Mouse (Mus musculus): ENCODE data around the gene Actr6. TPM values are rescaled to one million over a fixed set of nuclear protein-coding genes. Genes with fewer than 3 reads are reported as not detected.
A peak's percentile ranks its signal among the peaks of the same experiment; 100 is the strongest.

Actr6 gene
- polyA plus RNA-seq, 1 experiment from 2014 or later = 58.4 TPM

GRCm38 (mm10) chr10:89755231-89755630 is 23.1 kb upstream of the Actr6 start:
- H3K4me1 ChIP-seq (replicated peaks; ENCODE audit: control insufficient read depth, insufficient read depth, low read length) = no peaks in the 10 kb centered on the region
- ATAC-seq (ENCODE audit: low FRiP score) (no peak), DNase-seq (ENCODE audit: low spot score) (no peak)
- WGBS = 94% methylated on average over 4 of the region's 4 CpGs
- no peaks in the 10 kb centered on the region for H3K9me3 ChIP-seq (ENCODE audit: control insufficient read depth, low read length)
- no peak overlapping the region for H3K4me3 ChIP-seq (replicated peaks; ENCODE audit: low read length)
- no peak overlapping the region for H3K4me2 ChIP-seq (replicated peaks)
- no peak overlapping the region for H3K27ac ChIP-seq
- H3K27me3 ChIP-seq (ENCODE audit: control insufficient read depth, insufficient read depth, low read length) = no peaks in the 10 kb centered on the region
- no peaks in the 10 kb centered on the region for H3K36me3 ChIP-seq (replicated peaks; ENCODE audit: control insufficient read depth, insufficient read depth)
- H3K9ac ChIP-seq = no peak overlapping the region

GRCm38 (mm10) chr10:89751069-89751468 is 19.0 kb upstream of the Actr6 start:
- H3K4me3 ChIP-seq (replicated peaks; ENCODE audit: low read length) = no peak overlapping the region
- no peak overlapping the region for H3K9ac ChIP-seq
- no peak overlapping the region for H3K4me2 ChIP-seq (replicated peaks)
- ATAC-seq (ENCODE audit: low FRiP score) = no peak
- DNase-seq (ENCODE audit: low spot score) = no peak
- H3K36me3 ChIP-seq (replicated peaks; ENCODE audit: control insufficient read depth, insufficient read depth) = no peaks in the 10 kb centered on the region
- H3K27ac ChIP-seq = no peak overlapping the region
- no peaks in the 10 kb centered on the region for H3K27me3 ChIP-seq (ENCODE audit: control insufficient read depth, insufficient read depth, low read length)
- WGBS = 86% methylated on average over 5 of the region's 5 CpGs
- peaks cover 15% of the 10 kb centered on the region; the same call in 1 of the 2 replicates for H3K4me1 ChIP-seq (replicated peaks; ENCODE audit: control insufficient read depth, insufficient read depth, low read length)
- H3K9me3 ChIP-seq (ENCODE audit: control insufficient read depth, low read length) = no peaks in the 10 kb centered on the region

GRCm38 (mm10) chr10:89748619-89749018 is 16.5 kb upstream of the Actr6 start:
- DNase-seq (ENCODE audit: low spot score) = no peak
- Histone ChIP-seq H3K36me3 (replicated peaks; ENCODE audit: control insufficient read depth, insufficient read depth) (no peaks in the 10 kb centered on the region), H3K4me2 (replicated peaks) (no peak overlapping the region), H3K27ac (no peak overlapping the region), H3K4me1 (replicated peaks; ENCODE audit: control insufficient read depth, insufficient read depth, low read length) (peaks cover 15% of the 10 kb centered on the region; the same call in 1 of the 2 replicates), H3K4me3 (replicated peaks; ENCODE audit: low read length) (no peak overlapping the region), H3K27me3 (ENCODE audit: control insufficient read depth, insufficient read depth, low read length) (no peaks in the 10 kb centered on the region), H3K9me3 (ENCODE audit: control insufficient read depth, low read length) (no peaks in the 10 kb centered on the region), H3K9ac (no peak overlapping the region)
- WGBS = 93% methylated on average over 2 of the region's 2 CpGs
- ATAC-seq (ENCODE audit: low FRiP score) = no peak

DNA sequence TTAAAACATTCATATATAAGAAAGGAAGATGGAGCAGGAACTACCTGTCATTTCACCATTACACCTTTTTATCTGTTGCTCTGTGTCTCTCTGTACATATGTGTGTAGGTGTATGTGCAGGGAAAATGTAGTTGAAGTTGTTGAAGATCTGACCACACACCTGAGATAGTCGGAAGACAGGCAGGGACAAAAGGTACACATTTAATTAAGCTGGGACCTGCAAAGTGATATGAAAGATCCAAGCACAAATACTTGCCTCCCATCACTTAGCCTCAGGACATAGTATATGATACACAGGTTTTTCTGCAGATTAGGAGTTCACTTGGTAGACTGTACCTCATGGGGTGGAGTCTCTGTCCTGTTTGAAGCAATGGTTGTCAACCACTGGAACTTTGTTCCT is 15.8 kb upstream of the Actr6 start:
- Histone ChIP-seq H3K36me3 (replicated peaks; ENCODE audit: control insufficient read depth, insufficient read depth) (no peaks in the 10 kb centered on the region), H3K4me3 (replicated peaks; ENCODE audit: low read length) (no peak overlapping the region), H3K4me1 (replicated peaks; ENCODE audit: control insufficient read depth, insufficient read depth, low read length) (peaks cover 15% of the 10 kb centered on the region; the same call in 1 of the 2 replicates), H3K9ac (no peak overlapping the region), H3K4me2 (replicated peaks) (no peak overlapping the region), H3K9me3 (ENCODE audit: control insufficient read depth, low read length) (no peaks in the 10 kb centered on the region), H3K27ac (no peak overlapping the region), H3K27me3 (ENCODE audit: control insufficient read depth, insufficient read depth, low read length) (no peaks in the 10 kb centered on the region)
- ATAC-seq (ENCODE audit: low FRiP score) = no peak
- WGBS = 90% methylated on average over 1 of the region's 1 CpGs
- DNase-seq (ENCODE audit: low spot score) = no peak

GRCm38 (mm10) chr10:89747221-89747905 is 15.3 kb upstream of the Actr6 start:
- no peak overlapping the region for H3K4me2 ChIP-seq (replicated peaks)

GRCm38 (mm10) chr10:89746581-89746980 is 14.5 kb upstream of the Actr6 start:
- Histone ChIP-seq H3K9ac (no peak overlapping the region), H3K27me3 (ENCODE audit: control insufficient read depth, insufficient read depth, low read length) (no peaks in the 10 kb centered on the region), H3K27ac (no peak overlapping the region), H3K36me3 (replicated peaks; ENCODE audit: control insufficient read depth, insufficient read depth) (no peaks in the 10 kb centered on the region), H3K9me3 (ENCODE audit: control insufficient read depth, low read length) (no peaks in the 10 kb centered on the region), H3K4me2 (replicated peaks) (peak overlapping the region; percentile 72), H3K4me3 (replicated peaks; ENCODE audit: low read length) (no peak overlapping the region), H3K4me1 (replicated peaks; ENCODE audit: control insufficient read depth, insufficient read depth, low read length) (peaks cover 15% of the 10 kb centered on the region; the same call in 1 of the 2 replicates)
- WGBS = 76% methylated on average over 3 of the region's 3 CpGs
- DNase-seq (ENCODE audit: low spot score) = no peak
- no peak for ATAC-seq (ENCODE audit: low FRiP score)

More at GRCm38 (mm10) chr10:89747221-89747905, 15.3 kb upstream of the Actr6 start:
- no peaks in the 10 kb centered on the region for H3K36me3 ChIP-seq (replicated peaks; ENCODE audit: control insufficient read depth, insufficient read depth)
- peaks cover 15% of the 10 kb centered on the region; the same call in 1 of the 2 replicates for H3K4me1 ChIP-seq (replicated peaks; ENCODE audit: control insufficient read depth, insufficient read depth, low read length)
- H3K27ac ChIP-seq = no peak overlapping the region
- 95% methylated on average over 8 of the region's 8 CpGs for WGBS
- H3K9ac ChIP-seq = no peak overlapping the region
- DNase-seq (ENCODE audit: low spot score) (no peak), ATAC-seq (ENCODE audit: low FRiP score) (no peak)
- H3K4me3 ChIP-seq (replicated peaks; ENCODE audit: low read length) = no peak overlapping the region
- H3K27me3 ChIP-seq (ENCODE audit: control insufficient read depth, insufficient read depth, low read length) = no peaks in the 10 kb centered on the region
- no peaks in the 10 kb centered on the region for H3K9me3 ChIP-seq (ENCODE audit: control insufficient read depth, low read length)

DNA sequence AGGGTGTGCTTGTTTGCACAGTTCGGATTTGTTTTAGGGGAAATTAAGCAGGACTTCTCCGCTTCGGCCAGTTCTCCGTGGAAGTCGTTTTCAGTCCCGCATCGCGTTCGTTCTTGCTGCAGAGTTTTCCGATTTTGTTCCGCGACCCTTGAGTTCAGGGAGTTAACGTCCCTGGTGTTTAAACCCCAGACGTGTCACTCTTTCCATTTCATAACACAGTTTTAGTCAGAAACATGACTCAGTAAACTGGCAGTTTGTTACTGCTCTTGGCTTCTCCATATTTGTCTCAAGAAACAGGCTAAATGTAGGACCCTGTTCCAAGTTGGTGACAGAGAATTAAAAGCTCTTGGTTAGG is 13.5 kb upstream of the Actr6 start:
- Histone ChIP-seq H3K27me3 (ENCODE audit: control insufficient read depth, insufficient read depth, low read length) (no peaks in the 10 kb centered on the region), H3K4me2 (replicated peaks) (peak overlapping the region; percentile 72), H3K27ac (peak overlapping the region; percentile 96), H3K9me3 (ENCODE audit: control insufficient read depth, low read length) (no peaks in the 10 kb centered on the region), H3K36me3 (replicated peaks; ENCODE audit: control insufficient read depth, insufficient read depth) (no peaks in the 10 kb centered on the region), H3K9ac (peak overlapping the region; percentile 90), H3K4me3 (replicated peaks; ENCODE audit: low read length) (peak overlapping the region; percentile 71), H3K4me1 (replicated peaks; ENCODE audit: control insufficient read depth, insufficient read depth, low read length) (peaks cover 15% of the 10 kb centered on the region; the same call in 1 of the 2 replicates)
- no peak for DNase-seq (ENCODE audit: low spot score)
- ATAC-seq (ENCODE audit: low FRiP score) = no peak
- under 1% methylated on average over 14 of the region's 14 CpGs for WGBS

DNA sequence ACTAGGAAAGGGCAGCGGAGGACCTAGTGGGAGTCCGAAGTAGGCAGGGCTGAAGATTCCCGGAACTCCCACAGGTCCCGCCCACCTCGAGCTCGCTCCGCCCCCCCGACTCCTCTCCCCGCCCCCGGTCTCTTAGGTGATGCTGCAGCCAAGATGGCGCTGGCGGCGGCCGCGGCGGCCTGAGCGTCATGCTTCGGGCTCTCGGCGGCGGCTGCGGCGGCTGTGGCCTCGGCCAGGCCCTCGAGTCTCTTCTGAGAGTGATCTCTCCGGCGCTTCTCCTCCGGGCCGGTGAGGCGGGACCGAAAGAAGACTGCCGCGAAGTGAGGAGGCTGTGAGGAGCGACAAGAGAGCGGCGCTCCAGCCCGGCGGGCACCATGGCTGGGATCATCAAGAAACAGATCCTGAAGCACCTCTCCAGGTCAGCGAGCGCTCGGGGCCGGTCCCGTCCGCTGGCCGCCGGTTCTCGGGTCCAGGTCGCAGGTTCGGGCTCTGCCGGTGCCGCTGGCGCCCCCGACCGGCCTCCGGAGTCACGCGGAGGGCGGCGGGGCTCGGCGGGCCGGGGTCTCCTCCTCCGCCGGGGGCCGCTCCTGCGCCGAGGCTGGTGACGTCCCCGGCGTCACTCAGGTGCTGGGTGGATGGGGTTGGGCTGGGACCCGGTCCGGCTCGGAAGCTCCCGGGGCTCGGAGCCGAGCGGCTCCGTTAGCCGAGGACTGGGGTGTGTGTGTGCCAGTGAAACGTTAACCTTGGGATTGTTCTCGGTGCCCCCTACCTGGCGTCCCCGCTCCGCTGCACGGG is 13.0 kb upstream of the Actr6 start, which contains the start of gene Uhrf1bp1l:
Uhrf1bp1l (plus strand) TSS at position 121 of the 795 bp plus-strand sequence.
- peak; percentile 85 for DNase-seq (ENCODE audit: low spot score)
- Histone ChIP-seq H3K27me3 (ENCODE audit: control insufficient read depth, insufficient read depth, low read length) (no peaks in the 10 kb centered on the region), H3K36me3 (replicated peaks; ENCODE audit: control insufficient read depth, insufficient read depth) (no peaks in the 10 kb centered on the region), H3K4me3 (replicated peaks; ENCODE audit: low read length) (peak within 1 kb of the TSS; percentile 71), H3K27ac (peak within 1 kb of the TSS; percentile 96), H3K9me3 (ENCODE audit: control insufficient read depth, low read length) (no peaks in the 10 kb centered on the region), H3K4me2 (replicated peaks) (peak within 1 kb of the TSS; percentile 72), H3K4me1 (replicated peaks; ENCODE audit: control insufficient read depth, insufficient read depth, low read length) (peaks cover 15% of the 10 kb centered on the region; the same call in 1 of the 2 replicates), H3K9ac (peak within 1 kb of the TSS; percentile 90)
- under 1% methylated on average over 77 of the region's 85 CpGs for WGBS
- peak; percentile 94 for ATAC-seq (ENCODE audit: low FRiP score)

DNA sequence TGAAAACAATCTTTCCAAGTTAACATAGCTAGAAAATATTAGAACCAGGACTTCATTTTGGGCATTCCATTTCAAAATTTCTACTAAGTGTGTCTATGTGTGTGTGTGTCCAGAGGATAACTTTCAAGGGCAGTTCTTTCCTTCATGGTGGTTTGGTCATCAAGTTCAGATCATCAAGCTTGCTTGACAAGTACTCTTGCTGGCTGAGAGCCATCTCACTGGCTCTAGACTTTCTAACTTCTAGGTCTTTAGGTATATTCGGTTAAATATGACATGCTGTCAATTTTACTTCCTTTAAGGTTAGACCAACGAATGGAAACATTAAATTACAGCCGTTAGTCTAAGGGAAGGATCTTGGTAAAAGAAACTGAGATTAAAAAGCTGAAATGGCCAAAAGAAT is 12.2 kb upstream of the Actr6 start:
- Histone ChIP-seq H3K9me3 (ENCODE audit: control insufficient read depth, low read length) (no peaks in the 10 kb centered on the region), H3K4me3 (replicated peaks; ENCODE audit: low read length) (peak overlapping the region; percentile 71), H3K27me3 (ENCODE audit: control insufficient read depth, insufficient read depth, low read length) (no peaks in the 10 kb centered on the region), H3K27ac (no peak overlapping the region), H3K4me2 (replicated peaks) (peak overlapping the region; percentile 72), H3K9ac (no peak overlapping the region), H3K36me3 (replicated peaks; ENCODE audit: control insufficient read depth, insufficient read depth) (no peaks in the 10 kb centered on the region), H3K4me1 (replicated peaks; ENCODE audit: control insufficient read depth, insufficient read depth, low read length) (peaks cover 15% of the 10 kb centered on the region; the same call in 1 of the 2 replicates)
- ATAC-seq (ENCODE audit: low FRiP score) = no peak
- WGBS = 40% methylated on average over 3 of the region's 3 CpGs
- DNase-seq (ENCODE audit: low spot score) = no peak

Data from hindbrain, embryonic 14.5 days (tissue).